Mouse (Mus musculus) forebrain, embryonic 15.5 days (tissue): ENCODE results near the gene Aldh18a1. TPM values are rescaled to one million over a fixed set of nuclear protein-coding genes. Genes with fewer than 3 reads are reported as not detected.

Experiments
- ATAC-seq: fragments of 200-750 bp; cut with Nextera tagmentation; replicated peaks from 2 replicates; pipeline ENCODE4 v1.8.0; 2017; ENCODE audit warnings: mild to moderate bottlenecking, moderate TSS enrichment, moderate library complexity
- H3K27ac ChIP-seq: fragments of 300-500 bp; sonication (generic); replicated peaks from 2 replicates; pipeline ENCODE4 v1.5.1; 2015; ENCODE audit warnings: mild to moderate bottlenecking, inconsistent platforms
- H3K27me3 ChIP-seq: fragments of 300-500 bp; sonication (generic); 2 replicates; pipeline ENCODE4 v1.6.1; 2015; ENCODE audit warnings: inconsistent platforms
- H3K36me3 ChIP-seq: fragments of 300-500 bp; sonication (generic); 2 replicates; pipeline ENCODE4 v1.6.1; 2015; ENCODE audit warnings: mild to moderate bottlenecking, inconsistent platforms
- H3K4me1 ChIP-seq: fragments of 300-500 bp; sonication (generic); 2 replicates; pipeline ENCODE4 v1.6.1; 2015; ENCODE audit warnings: inconsistent platforms
- H3K4me2 ChIP-seq: fragments of 300-500 bp; sonication (generic); replicated peaks from 2 replicates; pipeline ENCODE4 v1.6.1; 2015; ENCODE audit warnings: mild to moderate bottlenecking, inconsistent platforms
- H3K4me3 ChIP-seq: fragments of 300-500 bp; sonication (generic); 2 replicates; pipeline ENCODE4 v1.5.1; 2015; ENCODE audit warnings: mild to moderate bottlenecking, inconsistent platforms
- H3K9ac ChIP-seq: fragments of 300-500 bp; sonication (generic); replicated peaks from 2 replicates; pipeline ENCODE4 v1.6.1; 2015; ENCODE audit warnings: mild to moderate bottlenecking, inconsistent platforms
- H3K9me3 ChIP-seq: fragments of 300-500 bp; sonication (generic); 2 replicates; pipeline ENCODE4 v1.6.1; 2016; ENCODE audit warnings: inconsistent platforms
- WGBS: fragments of 180-500 bp; shearing (Covaris S2); methylation state at CpG from one replicate; pipeline ENCODE4 v1.1.7; 2015; ENCODE audit warnings: mixed read lengths; 5-methylcytosine and 5-hydroxymethylcytosine counted together
- polyA plus RNA-seq: library from polyadenylated mRNA; unstranded; fragments of >200 nt; fragmentation: Nextera tagmentation; extraction: Ambion mirVana; gene quantifications from 2 replicates; pipeline ENCODE4 v1.2.1, GENCODE M21; 2015

The Aldh18a1 gene
- polyA plus RNA-seq, 1 experiment from 2014 or later = 78.8 TPM

GRCm38 (mm10) chr19:40515596-40515995, 72.7 kb downstream of the Aldh18a1 start:
- Histone ChIP-seq H3K4me1 (peaks cover 17% of the 10 kb centered on the region), H3K27me3 (no peaks in the 10 kb centered on the region), H3K4me2 (no peak overlapping the region), H3K9me3 (no peaks in the 10 kb centered on the region), H3K4me3 (no peak overlapping the region), H3K27ac (no peak overlapping the region), H3K9ac (no peak overlapping the region), H3K36me3 (no peaks in the 10 kb centered on the region)
- no peak for ATAC-seq
- 96% methylated on average over 3 of the region's 3 CpGs for WGBS

GRCm38 (mm10) chr19:40514376-40514775, 73.9 kb downstream of the Aldh18a1 start:
- Histone ChIP-seq H3K4me2 (no peak overlapping the region), H3K36me3 (no peaks in the 10 kb centered on the region), H3K9ac (no peak overlapping the region), H3K9me3 (no peaks in the 10 kb centered on the region), H3K4me3 (no peak overlapping the region), H3K4me1 (peaks cover 26% of the 10 kb centered on the region), H3K27me3 (no peaks in the 10 kb centered on the region), H3K27ac (no peak overlapping the region)
- ATAC-seq = no peak
- 75% methylated on average over 7 of the region's 7 CpGs for WGBS

GRCm38 (mm10) chr19:40513632-40514078, 74.6 kb downstream of the Aldh18a1 start, which contains the start of gene Sorbs1:
TSS of gene Sorbs1 (minus strand) at chr19:40513779.
- Histone ChIP-seq H3K4me3 (peak within 1 kb of the TSS; percentile 69), H3K9me3 (no peaks in the 10 kb centered on the region), H3K4me1 (peaks cover 26% of the 10 kb centered on the region), H3K4me2 (peak within 1 kb of the TSS; percentile 68), H3K36me3 (no peaks in the 10 kb centered on the region), H3K9ac (peak within 1 kb of the TSS; percentile 77), H3K27me3 (no peaks in the 10 kb centered on the region), H3K27ac (peak within 1 kb of the TSS; percentile 92)
- WGBS = under 1% methylated on average over 51 of the region's 51 CpGs
- peak; percentile 97 for ATAC-seq

GRCm38 (mm10) chr19:40512500-40513421, 75.5 kb downstream of the Aldh18a1 start:
- ATAC-seq = peak; percentile 47
- under 1% methylated on average over 34 of the region's 34 CpGs for WGBS
- Histone ChIP-seq H3K4me2 (peak overlapping the region; percentile 68), H3K9me3 (no peaks in the 10 kb centered on the region), H3K9ac (peak overlapping the region; percentile 77), H3K4me3 (peak overlapping the region; percentile 69), H3K27ac (peak overlapping the region; percentile 92), H3K27me3 (no peaks in the 10 kb centered on the region), H3K4me1 (peaks cover 26% of the 10 kb centered on the region), H3K36me3 (no peaks in the 10 kb centered on the region)

GRCm38 (mm10) chr19:40511679-40512309, 76.5 kb downstream of the Aldh18a1 start:
- Histone ChIP-seq H3K4me1 (peaks cover 26% of the 10 kb centered on the region), H3K4me3 (peak overlapping the region; percentile 69), H3K27ac (peak overlapping the region; percentile 92), H3K9ac (peak overlapping the region; percentile 77), H3K36me3 (no peaks in the 10 kb centered on the region), H3K27me3 (no peaks in the 10 kb centered on the region), H3K4me2 (peak overlapping the region; percentile 68), H3K9me3 (no peaks in the 10 kb centered on the region)
- WGBS = 21% methylated on average over 5 of the region's 5 CpGs
- ATAC-seq = no peak

GRCm38 (mm10) chr19:40511100-40511439, 77.2 kb downstream of the Aldh18a1 start:
- no peak for ATAC-seq
- Histone ChIP-seq H3K4me3 (peak overlapping the region; percentile 69), H3K27me3 (no peaks in the 10 kb centered on the region), H3K27ac (no peak overlapping the region), H3K4me2 (peak overlapping the region; percentile 68), H3K9ac (peak overlapping the region; percentile 8; the same call in 1 of the 2 replicates), H3K36me3 (no peaks in the 10 kb centered on the region), H3K9me3 (no peaks in the 10 kb centered on the region), H3K4me1 (peaks cover 26% of the 10 kb centered on the region)
- WGBS = 68% methylated on average over 8 of the region's 8 CpGs

GRCm38 (mm10) chr19:40510387-40511099, 77.7 kb downstream of the Aldh18a1 start:
- Histone ChIP-seq H3K9me3 (no peaks in the 10 kb centered on the region), H3K4me1 (peaks cover 26% of the 10 kb centered on the region), H3K36me3 (no peaks in the 10 kb centered on the region), H3K27me3 (no peaks in the 10 kb centered on the region), H3K9ac (peak overlapping the region; percentile 8), H3K4me3 (peak overlapping the region; percentile 69), H3K27ac (0 out of 2 replicates have a peak overlapping the region, but pooled peaks have one; percentile 16), H3K4me2 (peak overlapping the region; percentile 68)
- ATAC-seq = no peak
- WGBS = 72% methylated on average over 13 of the region's 13 CpGs

GRCm38 (mm10) chr19:40509274-40509673, 79.0 kb downstream of the Aldh18a1 start:
- H3K27me3 ChIP-seq = no peaks in the 10 kb centered on the region
- 0 out of 2 replicates have a peak overlapping the region, but pooled peaks have one; percentile 9 for H3K27ac ChIP-seq
- no peaks in the 10 kb centered on the region for H3K9me3 ChIP-seq
- H3K36me3 ChIP-seq = no peaks in the 10 kb centered on the region
- WGBS = 72% methylated on average over 2 of the region's 2 CpGs
- H3K4me1 ChIP-seq = peaks cover 26% of the 10 kb centered on the region
- ATAC-seq = no peak
- H3K4me2 ChIP-seq = no peak overlapping the region
- H3K4me3 ChIP-seq = no peak overlapping the region
- no peak overlapping the region for H3K9ac ChIP-seq

GRCm38 (mm10) chr19:40508851-40509250, 79.4 kb downstream of the Aldh18a1 start:
- WGBS = 45% methylated on average over 2 of the region's 2 CpGs
- Histone ChIP-seq H3K9ac (no peak overlapping the region), H3K4me1 (peaks cover 26% of the 10 kb centered on the region), H3K36me3 (no peaks in the 10 kb centered on the region), H3K27ac (0 out of 2 replicates have a peak overlapping the region, but pooled peaks have one; percentile 9), H3K9me3 (no peaks in the 10 kb centered on the region), H3K4me3 (no peak overlapping the region), H3K27me3 (no peaks in the 10 kb centered on the region), H3K4me2 (no peak overlapping the region)
- ATAC-seq = no peak

GRCm38 (mm10) chr19:40506965-40507364, 81.3 kb downstream of the Aldh18a1 start:
- H3K36me3 ChIP-seq = no peaks in the 10 kb centered on the region
- H3K4me2 ChIP-seq = no peak overlapping the region

GRCm38 (mm10) chr19:40504336-40504735, 83.9 kb downstream of the Aldh18a1 start:
- WGBS = 94% methylated on average over 7 of the region's 7 CpGs
- ATAC-seq = no peak
- no peaks in the 10 kb centered on the region for H3K9me3 ChIP-seq
- H3K27me3 ChIP-seq = no peaks in the 10 kb centered on the region
- H3K27ac ChIP-seq = no peak overlapping the region
- H3K4me2 ChIP-seq = no peak overlapping the region
- no peak overlapping the region for H3K9ac ChIP-seq
- no peaks in the 10 kb centered on the region for H3K36me3 ChIP-seq
- no peak overlapping the region for H3K4me3 ChIP-seq
- peaks cover 2% of the 10 kb centered on the region; the same call in 1 of the 2 replicates for H3K4me1 ChIP-seq

More at GRCm38 (mm10) chr19:40506965-40507364, 81.3 kb downstream of the Aldh18a1 start:
- WGBS = 82% methylated on average over 3 of the region's 3 CpGs
- no peak overlapping the region for H3K27ac ChIP-seq
- no peaks in the 10 kb centered on the region for H3K27me3 ChIP-seq
- no peak for ATAC-seq
- H3K4me3 ChIP-seq = no peak overlapping the region
- peaks cover 23% of the 10 kb centered on the region for H3K4me1 ChIP-seq
- no peak overlapping the region for H3K9ac ChIP-seq
- H3K9me3 ChIP-seq = no peaks in the 10 kb centered on the region
